Mouse (Mus musculus): ENCODE measurements at regions not wholly inside any gene's neighbourhood (a gene's known extent, or its start where the extent isn't known, plus 50 kb on each side); places are given as distances from the start of the nearest gene placed in this dataset.

- TF ChIP-seq EP300 (IDR thresholded peaks at IDR 0.05; ENCODE audit: low read depth) (no peak), CTCF (IDR thresholded peaks at IDR 0.05; ENCODE audit: low read depth) (no peak)
These were observed 136.1 kb upstream of the Frg1 start for GRCm38 (mm10) chr8:41552747-41553534.

Measured in heart, postnatal 0 days (tissue).